Mouse (Mus musculus): Measurements from ENCODE around the gene Msantd4. TPM values are rescaled to one million over a fixed set of nuclear protein-coding genes. Genes with fewer than 3 reads are reported as not detected.

The Msantd4 gene
- 5.0 and 7.8 TPM in 2 replicates for polyA plus RNA-seq (2012; rRNA removed; ENCODE audit: low replicate concordance)

DNA sequence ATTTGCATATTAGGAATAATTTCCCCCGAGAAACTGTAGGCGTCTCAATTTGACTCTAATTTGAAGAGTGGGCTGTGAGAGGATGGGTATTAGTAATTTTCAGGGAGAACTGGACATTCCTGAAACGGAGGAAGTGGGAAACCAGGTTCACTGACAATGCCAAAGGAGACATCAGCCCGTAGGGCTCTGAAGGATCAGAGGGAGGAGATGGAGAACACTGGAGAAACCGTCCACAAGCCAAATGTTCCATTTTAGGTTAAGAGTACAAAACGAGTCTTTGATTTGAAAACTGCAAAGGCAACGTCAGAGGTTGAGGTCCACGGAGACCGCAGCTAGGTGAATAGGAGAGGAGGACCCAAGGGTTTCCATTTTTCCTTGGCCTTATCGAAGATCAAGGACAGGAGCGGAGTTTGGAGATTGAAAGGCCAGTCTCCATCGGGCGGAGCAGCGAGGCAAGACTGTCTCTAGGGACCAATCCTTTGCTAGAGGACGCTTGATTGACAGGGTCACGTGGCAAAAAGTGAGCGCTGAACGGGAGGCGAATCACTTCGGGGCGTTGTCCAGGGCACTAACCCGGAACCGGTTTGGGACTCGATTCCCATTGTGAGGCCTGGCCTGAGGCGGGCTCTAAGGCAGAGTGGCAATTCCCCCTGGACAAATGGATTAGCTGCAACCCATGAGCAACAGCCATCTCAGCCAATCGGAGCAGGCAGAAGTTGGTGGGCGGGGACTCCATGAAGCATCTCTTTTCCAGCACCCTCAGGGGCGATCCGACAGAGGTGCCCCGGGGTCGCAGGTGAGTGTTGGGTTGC lies at the start of gene Msantd4:
Gene Msantd4 (plus strand): TSS at position 735 of the 812 bp plus-strand sequence.

Other genes starting within 250 kb of the Msantd4 start
- gene Aasdhppt, start 67.1 kb upstream of the Msantd4 start, polyA plus RNA-seq (2012; rRNA removed; ENCODE audit: low replicate concordance) = 3.7 and 5.1 TPM in 2 replicates
- gene Kbtbd3, start 66.7 kb upstream of the Msantd4 start, polyA plus RNA-seq (2012; rRNA removed; ENCODE audit: low replicate concordance) = 0.66 and 0.89 TPM in 2 replicates

Data from subcutaneous adipose tissue, adult 2 months (tissue).